Mouse (Mus musculus): ENCODE results near the gene Dhx57.

The Dhx57 gene

GRCm38 (mm10) chr17:80290074-80290657, at the start of gene Dhx57, which contains the start of gene Morn2:
Gene Dhx57 (minus strand): TSS chr17:80290476.
Gene Morn2 (plus strand): TSS chr17:80290203.
- ChIA-PET CTCF (interaction anchor here (0.6 to 2.2 kb wide), 17 partner anchors 17 to 274 kb away, joined by 3 to 11 read pairs (median 4); partner anchors contain the start of gene Arhgef33 (in 1 of the 4)), POLR2A (interaction anchor here (0.5 to 5.2 kb wide), 54 partner anchors 8 to 775 kb away, joined by 3 to 56 read pairs (median 4); partner anchors contain the start of genes Gemin6 (in 3 of the 4), Gm10190 (in 3 of the 4), Srsf7 (in 3 of the 4) and Ttc39d (in 3 of the 4))

GRCm38 (mm10) chr17:80332386-80332785, 42.1 kb upstream of the Dhx57 start:
- ChIA-PET POLR2A (interaction anchor here in 2 of 4 experiments (1.1 to 1.4 kb wide), 2 partner anchors 12 to 125 kb away, joined by 3 to 4 read pairs; partner anchors contain the start of genes Srsf7 (in 1 of the 2) and Ttc39d (in 1 of the 2)), CTCF (no interaction called here)

GRCm38 (mm10) chr17:80326431-80326830, 36.2 kb upstream of the Dhx57 start:
- ChIA-PET POLR2A (no interaction called here), CTCF (no interaction called here)

GRCm38 (mm10) chr17:80325456-80325855, 35.2 kb upstream of the Dhx57 start:
- ChIA-PET CTCF (no interaction called here), POLR2A (interaction anchor here in 2 of 4 experiments (0.7 to 3.2 kb wide), 2 partner anchors 35 to 103 kb away, joined by 3 to 11 read pairs; partner anchors contain the start of genes Dhx57 (in 1 of the 2) and Morn2 (in 1 of the 2))

- CTCF ChIA-PET, result no interaction called here
- POLR2A ChIA-PET, result interaction anchor here in 1 of 4 experiments (3.2 kb wide), 1 partner anchor 34 kb away, joined by 11 read pairs; the partner anchor contains the start of genes Dhx57 and Morn2
Observed at GRCm38 (mm10) chr17:80324521-80324920, 34.2 kb upstream of the Dhx57 start.

GRCm38 (mm10) chr17:80323658-80324057, 33.4 kb upstream of the Dhx57 start:
- CTCF ChIA-PET, result no interaction called here
- POLR2A ChIA-PET, result interaction anchor here in 2 of 4 experiments (0.9 to 3.2 kb wide), 2 partner anchors 33 to 116 kb away, joined by 3 to 11 read pairs; partner anchors contain the start of genes Dhx57 (in 1 of the 2), Morn2 (in 1 of the 2), Srsf7 (in 1 of the 2) and Ttc39d (in 1 of the 2)

GRCm38 (mm10) chr17:80323015-80323414, 32.7 kb upstream of the Dhx57 start:
- CTCF ChIA-PET, result no interaction called here
- POLR2A ChIA-PET, result interaction anchor here in 2 of 4 experiments (0.6 to 3.2 kb wide), 4 partner anchors 33 to 221 kb away, joined by 3 to 11 read pairs (median 3); partner anchors contain the start of genes Dhx57 (in 1 of the 2), Morn2 (in 1 of the 2), Srsf7 (in 1 of the 2) and Ttc39d (in 1 of the 2)

GRCm38 (mm10) chr17:80322228-80322627, 32.0 kb upstream of the Dhx57 start:
- ChIA-PET POLR2A (interaction anchor here in 2 of 4 experiments (1.4 to 3.2 kb wide), 2 partner anchors 32 to 222 kb away, joined by 3 to 11 read pairs; partner anchors contain the start of genes Dhx57 (in 1 of the 2) and Morn2 (in 1 of the 2)), CTCF (no interaction called here)

- ChIA-PET CTCF (interaction anchor here in 1 of 4 experiments (0.7 kb wide), 1 partner anchor 241 kb away, joined by 3 read pairs; no protein-coding TSS in a partner anchor), POLR2A (interaction anchor here in 1 of 4 experiments (0.8 to 2.0 kb wide), 3 partner anchors 34 to 105 kb away, joined by 3 to 8 read pairs (median 3); partner anchors contain the start of genes Srsf7 and Ttc39d)
Observed at GRCm38 (mm10) chr17:80312405-80312804, 22.1 kb upstream of the Dhx57 start.

GRCm38 (mm10) chr17:80311761-80312160, 21.5 kb upstream of the Dhx57 start:
- CTCF ChIA-PET, result interaction anchor here in 1 of 4 experiments (0.7 kb wide), 1 partner anchor 242 kb away, joined by 3 read pairs; no protein-coding TSS in a partner anchor
- POLR2A ChIA-PET, result interaction anchor here in 1 of 4 experiments (2.0 kb wide), 1 partner anchor 57 kb away, joined by 8 read pairs; no protein-coding TSS in a partner anchor

GRCm38 (mm10) chr17:80307251-80307650, 17.0 kb upstream of the Dhx57 start, which contains the start of gene Arhgef33:
Gene Arhgef33 (plus strand): TSS chr17:80307407.
- ChIA-PET CTCF (interaction anchor here in 2 of 4 experiments (1.2 to 1.8 kb wide), 2 partner anchors 16 to 252 kb away, joined by 5 to 6 read pairs; partner anchors contain the start of genes Dhx57 (in 1 of the 2) and Morn2 (in 1 of the 2)), POLR2A (interaction anchor here (0.5 to 2.0 kb wide), 11 partner anchors 11 to 727 kb away, joined by 3 to 8 read pairs (median 4); partner anchors contain the start of genes Gemin6 (in 1 of the 4), Morn2 (in 1 of the 4), Sos1 (in 1 of the 4) and Srsf7 (in 1 of the 4))

GRCm38 (mm10) chr17:80298844-80299243, 8.6 kb upstream of the Dhx57 start:
- CTCF ChIA-PET, result no interaction called here
- POLR2A ChIA-PET, result interaction anchor here in 2 of 4 experiments (0.5 to 3.5 kb wide), 3 partner anchors 9 to 69 kb away, joined by 4 to 14 read pairs (median 5); partner anchors contain the start of gene Morn2 (in 1 of the 2)

- CTCF ChIA-PET, result no interaction called here
Observed at GRCm38 (mm10) chr17:80295258-80295657, 5.0 kb upstream of the Dhx57 start.

GRCm38 (mm10) chr17:80291148-80291547, 872 bp upstream of the Dhx57 start:
- POLR2A ChIA-PET, result interaction anchor here (0.6 to 5.2 kb wide), 23 partner anchors 17 to 269 kb away, joined by 3 to 56 read pairs (median 5); partner anchors contain the start of genes Gm10190 (in 2 of the 4), Srsf7 (in 2 of the 4), Ttc39d (in 2 of the 4) and Gemin6 (in 1 of the 4)

More at GRCm38 (mm10) chr17:80295258-80295657, 5.0 kb upstream of the Dhx57 start:
- POLR2A ChIA-PET, result interaction anchor here in 2 of 4 experiments (1.3 to 2.4 kb wide), 2 partner anchors 88 kb away, joined by 4 to 9 read pairs; partner anchors contain the start of genes Srsf7 (in 2 of the 2) and Ttc39d (in 2 of the 2)

GRCm38 (mm10) chr17:80289280-80290073, 799 bp downstream of the Dhx57 start:
- ChIA-PET CTCF (interaction anchor here (0.6 to 2.2 kb wide), 13 partner anchors 55 to 275 kb away, joined by 3 to 11 read pairs (median 4); no protein-coding TSS in a partner anchor), POLR2A (interaction anchor here (0.5 to 5.2 kb wide), 52 partner anchors 9 to 776 kb away, joined by 3 to 56 read pairs (median 4); partner anchors contain the start of genes Gemin6 (in 3 of the 4), Srsf7 (in 3 of the 4), Ttc39d (in 3 of the 4) and Gm10190 (in 2 of the 4))

More at GRCm38 (mm10) chr17:80291148-80291547, 872 bp upstream of the Dhx57 start:
- CTCF ChIA-PET, result interaction anchor here (0.6 to 2.2 kb wide), 18 partner anchors 12 to 273 kb away, joined by 3 to 11 read pairs (median 4); partner anchors contain the start of gene Arhgef33 (in 1 of the 4)

- CTCF ChIA-PET, result interaction anchor here in 1 of 4 experiments (0.6 kb wide), 1 partner anchor 488 kb away, joined by 5 read pairs; no protein-coding TSS in a partner anchor
- POLR2A ChIA-PET, result interaction anchor here in 3 of 4 experiments (0.9 to 5.2 kb wide), 5 partner anchors 33 to 81 kb away, joined by 3 to 56 read pairs (median 12); partner anchors contain the start of genes Srsf7 (in 1 of the 3) and Ttc39d (in 1 of the 3)
Observed at GRCm38 (mm10) chr17:80288012-80288411, 2.3 kb downstream of the Dhx57 start.

GRCm38 (mm10) chr17:80284446-80284845, 5.8 kb downstream of the Dhx57 start:
- ChIA-PET POLR2A (interaction anchor here in 3 of 4 experiments (0.7 to 2.9 kb wide), 8 partner anchors 10 to 1059 kb away, joined by 3 to 16 read pairs (median 5); partner anchors contain the start of genes Gemin6 (in 1 of the 3), Srsf7 (in 1 of the 3) and Ttc39d (in 1 of the 3)), CTCF (no interaction called here)

Measured in embryonic stem cell, embryonic (primary cell).